Mouse (Mus musculus) MEL (cell line): Measurements from ENCODE around the gene Rnf157. TPM values are rescaled to one million over a fixed set of nuclear protein-coding genes. Genes with fewer than 3 reads are reported as not detected.

Experiments used
- DNase-seq: peaks from one replicate; pipeline ENCODE4 v3.0.0; 2011; ENCODE audit warnings: low read depth, low spot score
- H3K27ac ChIP-seq: 2 replicates; pipeline ENCODE4 v1.5.1; 2012; ENCODE audit warnings: low read depth, mild to moderate bottlenecking, control low read depth, low read length, moderate library complexity; ENCODE audit not compliant: control insufficient read depth
- H3K27me3 ChIP-seq, 2 experiments: fragments of 150-350 bp in 1 of 2; sonication (generic) in 1 of 2; 2 replicates each; pipeline ENCODE4 v1.6.1; 2012; ENCODE audit warnings: low read length in 2 of 2, mild to moderate bottlenecking in 2 of 2, improper control_type of control experiment in 1 of 2, moderate library complexity in 1 of 2; ENCODE audit not compliant: insufficient read depth in 2 of 2, control insufficient read depth in 1 of 2
- H3K36me3 ChIP-seq, 2 experiments: 2 replicates each; pipeline ENCODE4 v1.6.1; 2012 to 2014; ENCODE audit warnings: low read length in 2 of 2, improper control_type of control experiment in 1 of 2, inconsistent platforms in 1 of 2, mild to moderate bottlenecking in 1 of 2; ENCODE audit not compliant: insufficient read depth in 2 of 2, control insufficient read depth in 1 of 2
- H3K4me1 ChIP-seq, 2 experiments: fragments of 150-350 bp in 1 of 2; sonication (generic) in 1 of 2; 2 replicates each; pipeline ENCODE4 v1.6.1; 2012; ENCODE audit warnings: low read length in 2 of 2, improper control_type of control experiment in 1 of 2, mild to moderate bottlenecking in 1 of 2; ENCODE audit not compliant: insufficient read depth in 2 of 2, control insufficient read depth in 1 of 2
- H3K4me3 ChIP-seq, 2 experiments: fragments of 150-350 bp in 1 of 2; sonication (generic) in 1 of 2; 2 replicates each; pipeline ENCODE4 v1.5.1; 2012; ENCODE audit warnings: low read depth in 2 of 2, low read length in 2 of 2, mild to moderate bottlenecking in 2 of 2, moderate library complexity in 2 of 2, control low read depth in 1 of 2, improper control_type of control experiment in 1 of 2; ENCODE audit not compliant: control insufficient read depth in 1 of 2, insufficient read depth in 1 of 2
- H3K79me2 ChIP-seq: 2 replicates; pipeline ENCODE4 v1.6.1; 2012; ENCODE audit warnings: mild to moderate bottlenecking, low read length, moderate library complexity; ENCODE audit not compliant: control insufficient read depth, poor library complexity, insufficient read depth
- H3K9ac ChIP-seq: 2 replicates; pipeline ENCODE4 v1.6.1; 2012; ENCODE audit warnings: low read depth, mild to moderate bottlenecking, control low read depth, low read length, moderate library complexity; ENCODE audit not compliant: control insufficient read depth, poor library complexity, severe bottlenecking
- H3K9me3 ChIP-seq: fragments of 150-350 bp; sonication (generic); replicated peaks from 2 replicates; pipeline ENCODE4 v1.6.1; 2012; ENCODE audit warnings: mild to moderate bottlenecking, low read length, improper control_type of control experiment, moderate library complexity; ENCODE audit not compliant: insufficient read depth
- BHLHE40 ChIP-seq: IDR thresholded peaks from 2 replicates; pipeline ENCODE4 v1.6.1; 2012; ENCODE audit warnings: low read depth, mild to moderate bottlenecking, inconsistent platforms, low read length, improper control_type of control experiment, borderline replicate concordance
- CTCF ChIP-seq, 3 experiments: IDR thresholded peaks in 2 of 3; conservative IDR thresholded peaks in 1 of 3; 2 replicates each; pipeline ENCODE4 v1.5.1; 2011 to 2012; ENCODE audit warnings: low read length in 3 of 3, low read depth in 2 of 3, mild to moderate bottlenecking in 2 of 3, improper control_type of control experiment in 1 of 3, inconsistent platforms in 1 of 3, mixed read lengths in 1 of 3, moderate library complexity in 1 of 3; ENCODE audit not compliant: control insufficient read depth in 1 of 3, insufficient read depth in 1 of 3, poor library complexity in 1 of 3, severe bottlenecking in 1 of 3
- ELF1 ChIP-seq: IDR thresholded peaks from 2 replicates; pipeline ENCODE4 v1.6.1; 2014; ENCODE audit warnings: low read depth, mild to moderate bottlenecking, inconsistent platforms, low read length, improper control_type of control experiment, moderate library complexity
- ETS1 ChIP-seq: IDR thresholded peaks from 2 replicates; pipeline ENCODE4 v1.6.1; 2012; ENCODE audit warnings: low read depth, mild to moderate bottlenecking, inconsistent platforms, low read length, improper control_type of control experiment, moderate library complexity
- GABPA ChIP-seq: IDR thresholded peaks from 2 replicates; pipeline ENCODE4 v1.6.1; 2012; ENCODE audit warnings: low read depth, mild to moderate bottlenecking, inconsistent platforms, low read length, improper control_type of control experiment, moderate library complexity
- GATA1 ChIP-seq: IDR thresholded peaks from 2 replicates; pipeline ENCODE4 v1.6.1; 2011; ENCODE audit warnings: low read depth, low read length, improper control_type of control experiment
- HCFC1 ChIP-seq: IDR thresholded peaks from 2 replicates; pipeline ENCODE4 v1.6.1; 2012; ENCODE audit warnings: low read depth, mild to moderate bottlenecking, inconsistent platforms, low read length, improper control_type of control experiment, moderate library complexity
- JUND ChIP-seq: IDR thresholded peaks from 2 replicates; pipeline ENCODE4 v1.6.1; 2011; ENCODE audit warnings: low read depth, mild to moderate bottlenecking, improper control_type of control experiment, low read length
- MAFK ChIP-seq: IDR thresholded peaks from 2 replicates; pipeline ENCODE4 v1.6.1; 2011; ENCODE audit warnings: low read depth, mild to moderate bottlenecking, low read length, improper control_type of control experiment, borderline replicate concordance
- MAX ChIP-seq: IDR thresholded peaks from 2 replicates; pipeline ENCODE4 v1.6.1; 2011; ENCODE audit warnings: low read length, improper control_type of control experiment
- MEF2A ChIP-seq: IDR thresholded peaks from 2 replicates; pipeline ENCODE4 v1.6.1; 2014; ENCODE audit warnings: low read depth, mild to moderate bottlenecking, inconsistent platforms, low read length, improper control_type of control experiment; ENCODE audit not compliant: poor library complexity, insufficient replicate concordance, severe bottlenecking; ENCODE audit errors: extremely low read depth
- MXI1 ChIP-seq: IDR thresholded peaks from 2 replicates; pipeline ENCODE4 v1.6.1; 2011; ENCODE audit warnings: mild to moderate bottlenecking, low read depth, low read length, improper control_type of control experiment
- MYB ChIP-seq: IDR thresholded peaks from 2 replicates; pipeline ENCODE4 v1.6.1; 2011; ENCODE audit warnings: mild to moderate bottlenecking, low read depth, low read length, improper control_type of control experiment
- MYC ChIP-seq: IDR thresholded peaks from 2 replicates; pipeline ENCODE4 v1.6.1; 2011; ENCODE audit warnings: low read depth, mild to moderate bottlenecking, low read length, improper control_type of control experiment, moderate library complexity
- NELFE ChIP-seq: IDR thresholded peaks from 2 replicates; pipeline ENCODE4 v1.6.1; 2011; ENCODE audit warnings: low read depth, low read length, improper control_type of control experiment
- NRF1 ChIP-seq: IDR thresholded peaks from 2 replicates; pipeline ENCODE4 v1.6.1; 2014; ENCODE audit warnings: low read depth, mild to moderate bottlenecking, inconsistent platforms, low read length, improper control_type of control experiment, moderate library complexity; ENCODE audit not compliant: poor library complexity, insufficient read depth, severe bottlenecking
- POLR2AphosphoS2 ChIP-seq: IDR thresholded peaks from 2 replicates; pipeline ENCODE4 v1.6.1; 2011; ENCODE audit warnings: low read length, improper control_type of control experiment
- POLR2AphosphoS5 ChIP-seq: IDR thresholded peaks from 2 replicates; pipeline ENCODE4 v1.6.1; 2012; ENCODE audit warnings: low read depth, borderline replicate concordance, mild to moderate bottlenecking, inconsistent platforms, low read length, moderate library complexity, mixed read lengths
- RAD21 ChIP-seq: IDR thresholded peaks from 2 replicates; pipeline ENCODE4 v1.6.1; 2011; ENCODE audit warnings: mild to moderate bottlenecking, low read depth, low read length, improper control_type of control experiment
- RCOR1 ChIP-seq: IDR thresholded peaks from 2 replicates; pipeline ENCODE4 v1.6.1; 2012; ENCODE audit warnings: low read depth, mild to moderate bottlenecking, inconsistent platforms, low read length, improper control_type of control experiment
- SIN3A ChIP-seq: IDR thresholded peaks from 2 replicates; pipeline ENCODE4 v1.6.1; 2012; ENCODE audit warnings: low read length, improper control_type of control experiment, inconsistent platforms
- TAL1 ChIP-seq: IDR thresholded peaks from 2 replicates; pipeline ENCODE4 v1.6.1; 2012; ENCODE audit warnings: mild to moderate bottlenecking, inconsistent platforms, low read length, moderate library complexity, mixed read lengths
- TCF12 ChIP-seq: IDR thresholded peaks from 2 replicates; pipeline ENCODE4 v1.6.1; 2014; ENCODE audit warnings: low read depth, mild to moderate bottlenecking, inconsistent platforms, low read length, improper control_type of control experiment, moderate library complexity
- UBTF ChIP-seq: IDR thresholded peaks from 2 replicates; pipeline ENCODE4 v1.6.1; 2012; ENCODE audit warnings: low read depth, mild to moderate bottlenecking, inconsistent platforms, low read length, improper control_type of control experiment, moderate library complexity, borderline replicate concordance; ENCODE audit not compliant: insufficient read depth
- USF1 ChIP-seq: IDR thresholded peaks from 2 replicates; pipeline ENCODE4 v1.6.1; 2014; ENCODE audit warnings: low read depth, mild to moderate bottlenecking, inconsistent platforms, low read length, improper control_type of control experiment, moderate library complexity
- USF2 ChIP-seq, 2 experiments: IDR thresholded peaks; 2 replicates each; pipeline ENCODE4 v1.6.1; 2011 to 2012; ENCODE audit warnings: improper control_type of control experiment in 2 of 2, low read length in 2 of 2, borderline replicate concordance in 1 of 2, inconsistent platforms in 1 of 2, low read depth in 1 of 2, mild to moderate bottlenecking in 1 of 2; ENCODE audit not compliant: insufficient read depth in 1 of 2
- ZC3H11A ChIP-seq: IDR thresholded peaks from 2 replicates; pipeline ENCODE4 v1.6.1; 2012; ENCODE audit warnings: low read depth, mild to moderate bottlenecking, inconsistent platforms, low read length, improper control_type of control experiment
- ZKSCAN1 ChIP-seq: IDR thresholded peaks from 2 replicates; pipeline ENCODE4 v1.6.1; 2012; ENCODE audit warnings: low read depth, mild to moderate bottlenecking, inconsistent platforms, low read length, improper control_type of control experiment, moderate library complexity
- polyA plus RNA-seq, 2 experiments: library from polyadenylated mRNA; stranded (reverse) in 1 of 2; unstranded in 1 of 2; fragments of >175 nt in 1 of 2; fragments of >200 nt in 1 of 2; gene quantifications; 2 replicates each; pipeline versions ENCODE4 v1.2.1 to v1.2.4; 2012; ENCODE audit warnings: low replicate concordance in 2 of 2, low read depth in 1 of 2; ENCODE audit not compliant: insufficient read length in 2 of 2, insufficient read depth in 1 of 2, missing spikeins in 1 of 2
- total RNA-seq: library from RNA; depleted of rRNA; stranded (reverse); fragments of 300-350 nt; gene quantifications from 2 replicates; pipeline ENCODE4 v1.2.3, GENCODE M21; 2012

Gene Rnf157
- total and polyA plus RNA-seq, 3 experiments, result 7.5 to 10.9 TPM; not detected in 1

GRCm38 (mm10) chr11:116431428-116432077, 18.7 kb upstream of the Rnf157 start:
- peaks cover 10% of the 10 kb centered on the region for H3K79me2 ChIP-seq
- no peaks in the 10 kb centered on the region for H3K9me3 ChIP-seq
- H3K27me3 ChIP-seq, result no peaks in the 10 kb centered on the region
- TF ChIP-seq ZKSCAN1 (no peak), BHLHE40 (no peak), POLR2AphosphoS5 (no peak), ELF1 (no peak), ETS1 (no peak), NELFE (no peak), MAFK (no peak), POLR2AphosphoS2 (no peak), NRF1 (no peak), RAD21 (no peak), USF1 (no peak), MXI1 (no peak), MYB (no peak)
- peaks cover 24 to 59% of the 10 kb centered on the region in 2 experiments for H3K4me1 ChIP-seq
- peak overlapping the region; percentile 39; the same call in 1 of the 2 replicates for H3K27ac ChIP-seq
- H3K9ac ChIP-seq, result peak overlapping the region; percentile 53
- H3K4me3 ChIP-seq, result peak overlapping the region; percentile 34 to 61; a peak in 3 of 4 replicates
- DNase-seq, result no peak
- H3K36me3 ChIP-seq, result peaks cover 0 to 48% of the 10 kb centered on the region in 2 experiments; a peak in 2 of 4 replicates

DNA sequence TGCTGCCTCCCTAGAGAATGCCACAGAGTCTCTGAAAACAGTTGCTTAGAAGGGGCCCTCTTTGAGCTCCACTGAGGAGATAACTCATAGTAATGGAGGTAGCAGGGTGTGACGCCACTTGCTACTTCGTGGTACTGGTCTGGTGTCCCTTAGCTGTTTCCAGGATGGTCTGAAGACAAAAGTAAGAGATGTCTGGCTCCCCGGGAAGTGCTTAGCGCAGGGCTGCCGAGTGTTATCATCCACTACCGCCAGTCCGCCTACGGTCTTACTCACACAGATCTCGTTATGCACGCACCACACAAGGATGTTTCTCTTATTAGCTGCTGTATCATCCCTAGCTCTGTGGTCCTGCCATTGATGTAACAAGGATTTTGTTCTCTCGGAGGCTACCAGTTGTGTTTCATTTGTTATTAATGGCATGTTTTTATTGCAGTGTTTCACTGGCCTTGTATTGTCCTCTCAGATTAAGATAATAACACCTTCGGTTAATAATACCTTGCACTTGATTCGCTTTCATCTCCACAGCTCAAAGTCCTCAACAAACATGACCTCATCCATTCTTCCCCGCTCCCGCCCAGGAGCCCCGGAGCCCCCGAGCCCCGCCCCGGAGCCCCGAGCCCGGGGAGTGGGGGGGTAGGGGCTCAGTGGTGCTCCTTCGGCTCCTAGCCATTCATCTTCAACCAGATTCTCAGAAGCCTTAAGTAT, 18.0 kb upstream of the Rnf157 start:
- H3K4me3 ChIP-seq, result peak overlapping the region; percentile 34 to 61
- H3K79me2 ChIP-seq, result peaks cover 10% of the 10 kb centered on the region
- DNase-seq, result peak; percentile 86
- H3K27ac ChIP-seq, result peak overlapping the region; percentile 66
- peak overlapping the region; percentile 53 for H3K9ac ChIP-seq
- H3K36me3 ChIP-seq, result peaks cover 0 to 43% of the 10 kb centered on the region in 2 experiments; a peak in 2 of 4 replicates
- H3K9me3 ChIP-seq, result no peaks in the 10 kb centered on the region
- H3K27me3 ChIP-seq, result no peaks in the 10 kb centered on the region
- H3K4me1 ChIP-seq, result peaks cover 20 to 54% of the 10 kb centered on the region in 2 experiments
- TF ChIP-seq GATA1, result peak; percentile 48; the same call in 1 of the 2 replicates
- no peak for TF ChIP-seq JUND
- TF ChIP-seq USF2 (IDR thresholded peaks at IDR 0.05; ENCODE audit: borderline replicate concordance in 1 of 2, insufficient read depth in 1 of 2, low read depth in 1 of 2, low read length in 2 of 2), result no peak
- no peak for TF ChIP-seq MYC
- TF ChIP-seq HCFC1, result no peak
- 0 out of 2 replicates have a peak, but pooled peaks have one; percentile 22 for TF ChIP-seq TAL1
- 0 out of 2 replicates have a peak, but pooled peaks have one; percentile 37 for TF ChIP-seq TCF12
- TF ChIP-seq ZC3H11A, result no peak
- 0 out of 2 replicates have a peak, but pooled peaks have one; percentile 27 for TF ChIP-seq MAX
- TF ChIP-seq NELFE, result no peak; the same call in 1 of the 2 replicates
- no peak for TF ChIP-seq NRF1
- no peak for TF ChIP-seq CTCF (IDR thresholded peaks at IDR 0.05 in 2 of 3, conservative IDR thresholded peaks at IDR 0.05 in 1 of 3; ENCODE audit: control insufficient read depth in 1 of 3, insufficient read depth in 1 of 3, low read depth in 2 of 3, low read length in 3 of 3, poor library complexity in 1 of 3, severe bottlenecking in 1 of 3)
- TF ChIP-seq SIN3A, result peak; percentile 50
- no peak for TF ChIP-seq MEF2A
- TF ChIP-seq GABPA, result no peak
- no peak for TF ChIP-seq ELF1
- no peak for TF ChIP-seq MYB
- no peak; the same call in 1 of the 2 replicates for TF ChIP-seq RCOR1
- no peak for TF ChIP-seq MAFK
- TF ChIP-seq UBTF, result peak; percentile 80; the same call in 1 of the 2 replicates
